8 mouse cellular contexts compared by ENCODE assay signal in the genomic region with DNA sequence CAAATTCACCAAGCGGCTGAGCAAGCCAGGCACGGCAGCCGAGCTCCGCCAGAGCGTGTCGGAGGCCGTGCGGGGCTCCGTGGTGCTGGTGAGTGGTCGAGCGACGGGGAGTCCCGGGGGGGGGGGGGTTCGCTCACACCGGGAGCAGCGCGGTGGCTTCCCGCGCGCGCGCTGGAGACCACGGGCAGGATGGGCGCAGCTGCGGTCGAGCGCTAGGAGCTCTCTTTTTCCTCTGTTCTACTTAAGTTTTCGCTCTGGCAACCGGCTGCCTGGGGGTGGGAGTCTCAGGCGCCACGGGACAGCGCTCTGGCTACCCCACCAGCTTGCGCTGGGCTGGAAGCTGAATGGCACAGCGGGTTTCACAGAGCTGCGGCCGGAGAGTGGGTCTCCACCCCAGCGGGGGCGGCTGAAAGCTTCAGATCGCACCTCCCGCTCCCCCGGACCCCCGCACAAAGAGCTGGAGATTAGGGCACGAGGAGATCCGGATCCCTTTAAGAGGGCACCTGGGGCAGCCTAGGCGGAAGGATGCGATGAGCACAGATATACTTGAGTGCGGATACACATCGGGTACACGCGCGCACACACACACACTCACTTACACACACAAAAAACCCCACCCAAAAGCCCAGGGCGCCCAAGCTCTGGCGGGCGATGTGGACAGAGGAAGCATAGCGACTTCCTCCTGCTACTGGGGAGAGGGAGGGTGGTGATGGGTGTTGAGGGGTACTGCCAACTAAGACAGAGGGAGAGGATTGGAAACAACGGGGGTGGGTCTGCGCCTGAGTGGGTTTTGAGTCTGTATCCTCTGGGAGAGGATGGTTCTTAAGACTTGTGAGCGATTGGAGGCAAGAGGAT. TPM values are rescaled to one million over a fixed set of nuclear protein-coding genes. Genes with fewer than 3 reads are reported as not detected.
A peak's percentile ranks its signal among the peaks of the same experiment; 100 is the strongest.
DNase-seq lines count a peak whose midpoint lies in the region; ATAC-seq and TF ChIP-seq lines count a peak whose summit lies in the region.

No protein-coding gene starts in this region.

- TF ChIP-seq POLR2A in liver, adult 2 months (IDR thresholded peaks at IDR 0.05; ENCODE audit: extremely low read depth, insufficient read depth, low read length): no peak

- WGBS in forebrain, postnatal 0 days: 28% methylated on average over 41 of the region's 58 CpGs
- WGBS in liver, adult 2 months: 1% methylated on average over 39 of the region's 58 CpGs
- 21% methylated on average over 48 of the region's 58 CpGs for WGBS in midbrain, embryonic 16.5 days

- TF ChIP-seq CTCF in forebrain, postnatal 0 days (IDR thresholded peaks at IDR 0.05; ENCODE audit: low read depth): no peak
- no peak for TF ChIP-seq CTCF in liver, adult 2 months (IDR thresholded peaks at IDR 0.05; ENCODE audit: low read depth, low read length)

- H3K4me2 ChIP-seq in forebrain, postnatal 0 days (ENCODE audit: low read depth): peak overlapping the region; percentile 56
- peak overlapping the region; percentile 53 for H3K4me2 ChIP-seq in midbrain, embryonic 16.5 days (ENCODE audit: low read length)

- H3K4me1 ChIP-seq in forebrain, postnatal 0 days (ENCODE audit: insufficient read depth): no peaks in the 10 kb centered on the region
- no peaks in the 10 kb centered on the region for H3K4me1 ChIP-seq in liver, adult 2 months (ENCODE audit: control insufficient read depth, insufficient read depth, low read length)
- H3K4me1 ChIP-seq in midbrain, embryonic 16.5 days (ENCODE audit: control insufficient read depth, insufficient read depth, low read length): peaks cover 3% of the 10 kb centered on the region

- ATAC-seq in forebrain, postnatal 0 days: peak; percentile 67
- peak; percentile 74 for ATAC-seq in midbrain, embryonic 16.5 days

- peak; percentile 4 for DNase-seq in kidney, adult 11 months
- DNase-seq in kidney, adult 18-20 months: no peak
- DNase-seq in cerebellum, adult 11-12 months: peak; percentile 16
- peak; percentile 57 for DNase-seq in forebrain, postnatal 0 days
- DNase-seq in induced T-regulatory cell, adult 2 months (ENCODE audit: low read depth): peak; percentile 74
- DNase-seq in liver, adult 2 months (ENCODE audit: extremely low read depth, low read depth, low spot score): no peak
- peak; percentile 75 for DNase-seq in splenic B cell, adult 2 months (ENCODE audit: low read depth, low spot score)

- no peaks in the 10 kb centered on the region for H3K79me2 ChIP-seq in liver, adult 2 months (ENCODE audit: control insufficient read depth, insufficient read depth, low read length)

- H3K36me3 ChIP-seq in forebrain, postnatal 0 days (ENCODE audit: insufficient read depth): no peaks in the 10 kb centered on the region
- H3K36me3 ChIP-seq in liver, adult 2 months (ENCODE audit: control insufficient read depth, insufficient read depth, low read length): no peaks in the 10 kb centered on the region
- H3K36me3 ChIP-seq in midbrain, embryonic 16.5 days (ENCODE audit: control insufficient read depth, insufficient read depth, low read length): no peaks in the 10 kb centered on the region
- no peaks in the 10 kb centered on the region for H3K36me3 ChIP-seq in splenic B cell, adult 2 months (ENCODE audit: control insufficient read depth, insufficient read depth, low read length, poor library complexity, severe bottlenecking)

- H3K9ac ChIP-seq in forebrain, postnatal 0 days: peak overlapping the region; percentile 56
- peak overlapping the region; percentile 51 for H3K9ac ChIP-seq in liver, adult 2 months (ENCODE audit: low read depth, low read length)
- H3K9ac ChIP-seq in midbrain, embryonic 16.5 days (ENCODE audit: low read depth, low read length): peak overlapping the region; percentile 72

- H3K27me3 ChIP-seq in forebrain, postnatal 0 days (ENCODE audit: insufficient read depth, low read length): no peaks in the 10 kb centered on the region
- no peaks in the 10 kb centered on the region for H3K27me3 ChIP-seq in liver, adult 2 months (ENCODE audit: control insufficient read depth, insufficient read depth, low read length)
- no peaks in the 10 kb centered on the region for H3K27me3 ChIP-seq in midbrain, embryonic 16.5 days (ENCODE audit: control insufficient read depth, insufficient read depth, low read depth, low read length)
- no peaks in the 10 kb centered on the region for H3K27me3 ChIP-seq in splenic B cell, adult 2 months (ENCODE audit: control insufficient read depth, insufficient read depth, low read length, poor library complexity, severe bottlenecking)

- peak overlapping the region; percentile 54 for H3K4me3 ChIP-seq in forebrain, postnatal 0 days (ENCODE audit: low read depth, low read length)
- H3K4me3 ChIP-seq in liver, adult 2 months (ENCODE audit: insufficient read depth, low read depth, low read length): peak overlapping the region; percentile 58
- H3K4me3 ChIP-seq in midbrain, embryonic 16.5 days (ENCODE audit: low read depth, low read length): peak overlapping the region; percentile 58

- H3K27ac ChIP-seq in forebrain, postnatal 0 days (ENCODE audit: low read depth, low read length): peak overlapping the region; percentile 66
- no peak overlapping the region for H3K27ac ChIP-seq in liver, adult 2 months (replicated peaks; ENCODE audit: insufficient read depth, low read depth, low read length)
- peak overlapping the region; percentile 82 for H3K27ac ChIP-seq in midbrain, embryonic 16.5 days (ENCODE audit: low read length)

- H3K9me3 ChIP-seq in forebrain, postnatal 0 days (ENCODE audit: low read length): no peaks in the 10 kb centered on the region
- H3K9me3 ChIP-seq in midbrain, embryonic 16.5 days (replicated peaks; ENCODE audit: control insufficient read depth, low read length, poor library complexity, severe bottlenecking): no peaks in the 10 kb centered on the region

RNA-seq across cellular contexts. Expression of a gene that starts 0.5 kb away (rescaled TPM):
- total RNA-seq in forebrain, postnatal 0 days (2014; rRNA removed): 29.1 and 33.7 TPM in 2 replicates
- 4.6 and 5.8 TPM in 2 replicates for polyA plus RNA-seq in forebrain, postnatal 0 days (2015; fragmentation: Nextera tagmentation; extraction: Ambion mirVana)
- total RNA-seq in liver, adult 2 months (2014; rRNA removed): 1.8 and 1.9 TPM in 2 replicates
- polyA plus RNA-seq in liver, adult 2 months (2012; rRNA removed): 0.06 and 0.18 TPM in 2 replicates
- polyA plus RNA-seq in midbrain, embryonic 16.5 days (2015; fragmentation: Nextera tagmentation; extraction: Ambion mirVana): 12.7 and 16.4 TPM in 2 replicates

Comparison
In these comparisons a context has a peak if more than half of its experiments do, and no peak if none do; other contexts are left out.
1. DNase-seq: peak in kidney, adult 11 months (single experiment), cerebellum, adult 11-12 months (single experiment), forebrain, postnatal 0 days (single experiment), induced T-regulatory cell, adult 2 months (single experiment) and splenic B cell, adult 2 months (single experiment); none in kidney, adult 18-20 months (single experiment) and liver, adult 2 months (single experiment).
2. Peak in every context shown above with its lines, with median percentiles within 50 percentile points of each other: H3K4me3 ChIP-seq and H3K9ac ChIP-seq.